Mouse (Mus musculus): ENCODE results near the gene Dock9. TPM values are rescaled to one million over a fixed set of nuclear protein-coding genes. Genes with fewer than 3 reads are reported as not detected.

Dock9 gene
- polyA plus RNA-seq, 1 experiment from 2014 or later, result 9.7 TPM

- no peaks in the 10 kb centered on the region for H3K4me1 ChIP-seq
- 84% methylated on average over 3 of the region's 3 CpGs for WGBS
- H3K9me3 ChIP-seq (replicated peaks), result no peaks in the 10 kb centered on the region
- no peak for ATAC-seq (ENCODE audit: low FRiP score)
- no peak overlapping the region for H3K4me3 ChIP-seq (replicated peaks)
- no peak overlapping the region for H3K4me2 ChIP-seq
- H3K9ac ChIP-seq (replicated peaks), result no peak overlapping the region
- no peaks in the 10 kb centered on the region for H3K27me3 ChIP-seq (replicated peaks)
- no peaks in the 10 kb centered on the region for H3K36me3 ChIP-seq
- no peak overlapping the region for H3K27ac ChIP-seq (replicated peaks)
These were observed 8.4 kb downstream of the Dock9 start for GRCm38 (mm10) chr14:121789273-121789672.

GRCm38 (mm10) chr14:121788451-121788850 lies 9.2 kb downstream of the Dock9 start:
- Histone ChIP-seq H3K36me3 (no peaks in the 10 kb centered on the region), H3K4me3 (replicated peaks) (no peak overlapping the region), H3K27me3 (replicated peaks) (no peaks in the 10 kb centered on the region), H3K4me2 (no peak overlapping the region), H3K9me3 (replicated peaks) (no peaks in the 10 kb centered on the region), H3K9ac (replicated peaks) (no peak overlapping the region), H3K4me1 (no peaks in the 10 kb centered on the region), H3K27ac (replicated peaks) (no peak overlapping the region)
- WGBS, result 87% methylated on average over 6 of the region's 6 CpGs
- no peak for ATAC-seq (ENCODE audit: low FRiP score)

- ATAC-seq (ENCODE audit: low FRiP score), result no peak
- H3K9me3 ChIP-seq (replicated peaks), result no peaks in the 10 kb centered on the region
- H3K4me3 ChIP-seq (replicated peaks), result no peak overlapping the region
- no peaks in the 10 kb centered on the region for H3K27me3 ChIP-seq (replicated peaks)
- no peaks in the 10 kb centered on the region for H3K36me3 ChIP-seq
- no peak overlapping the region for H3K9ac ChIP-seq (replicated peaks)
- no peak overlapping the region for H3K27ac ChIP-seq (replicated peaks)
- H3K4me1 ChIP-seq, result no peaks in the 10 kb centered on the region
- no peak overlapping the region for H3K4me2 ChIP-seq
- 88% methylated on average over 12 of the region's 12 CpGs for WGBS
These were observed 10.2 kb downstream of the Dock9 start for GRCm38 (mm10) chr14:121787430-121787829.

GRCm38 (mm10) chr14:121786900-121787299 lies 10.7 kb downstream of the Dock9 start:
- H3K4me1 ChIP-seq, result no peaks in the 10 kb centered on the region
- no peaks in the 10 kb centered on the region for H3K36me3 ChIP-seq
- H3K27ac ChIP-seq (replicated peaks), result no peak overlapping the region
- no peaks in the 10 kb centered on the region for H3K9me3 ChIP-seq (replicated peaks)
- H3K9ac ChIP-seq (replicated peaks), result no peak overlapping the region
- 89% methylated on average over 12 of the region's 12 CpGs for WGBS
- no peaks in the 10 kb centered on the region for H3K27me3 ChIP-seq (replicated peaks)
- H3K4me2 ChIP-seq, result no peak overlapping the region
- no peak for ATAC-seq (ENCODE audit: low FRiP score)
- H3K4me3 ChIP-seq (replicated peaks), result no peak overlapping the region

GRCm38 (mm10) chr14:121785394-121785793 lies 12.2 kb downstream of the Dock9 start:
- no peak overlapping the region for H3K9ac ChIP-seq (replicated peaks)
- H3K4me1 ChIP-seq, result 0 out of 2 replicates have a peak, but pooled peaks cover 4% of the 10 kb centered on the region
- H3K27me3 ChIP-seq (replicated peaks), result no peaks in the 10 kb centered on the region
- H3K4me3 ChIP-seq (replicated peaks), result no peak overlapping the region
- no peak overlapping the region for H3K4me2 ChIP-seq
- WGBS, result 85% methylated on average over 1 of the region's 1 CpGs
- ATAC-seq (ENCODE audit: low FRiP score), result no peak
- H3K9me3 ChIP-seq (replicated peaks), result no peaks in the 10 kb centered on the region
- no peak overlapping the region for H3K27ac ChIP-seq (replicated peaks)
- no peaks in the 10 kb centered on the region for H3K36me3 ChIP-seq

- Histone ChIP-seq H3K27me3 (replicated peaks) (no peaks in the 10 kb centered on the region), H3K4me2 (no peak overlapping the region), H3K9me3 (replicated peaks) (no peaks in the 10 kb centered on the region), H3K4me1 (0 out of 2 replicates have a peak, but pooled peaks cover 4% of the 10 kb centered on the region), H3K36me3 (no peaks in the 10 kb centered on the region), H3K27ac (replicated peaks) (peak overlapping the region; percentile 11; the same call in 1 of the 2 replicates), H3K9ac (replicated peaks) (no peak overlapping the region), H3K4me3 (replicated peaks) (no peak overlapping the region)
- ATAC-seq (ENCODE audit: low FRiP score), result no peak
- 46% methylated on average over 12 of the region's 12 CpGs for WGBS
These were observed 16.6 kb downstream of the Dock9 start for GRCm38 (mm10) chr14:121780942-121781531.

GRCm38 (mm10) chr14:121780144-121780913 lies 17.3 kb downstream of the Dock9 start:
- no peak overlapping the region for H3K27ac ChIP-seq (replicated peaks)

GRCm38 (mm10) chr14:121779620-121780019 lies 18.0 kb downstream of the Dock9 start:
- H3K27me3 ChIP-seq (replicated peaks), result no peaks in the 10 kb centered on the region
- H3K4me3 ChIP-seq (replicated peaks), result no peak overlapping the region
- 0 out of 2 replicates have a peak, but pooled peaks cover 6% of the 10 kb centered on the region for H3K4me1 ChIP-seq
- no peaks in the 10 kb centered on the region for H3K9me3 ChIP-seq (replicated peaks)
- no peaks in the 10 kb centered on the region for H3K36me3 ChIP-seq
- no peak for ATAC-seq (ENCODE audit: low FRiP score)
- H3K27ac ChIP-seq (replicated peaks), result no peak overlapping the region
- 87% methylated on average over 3 of the region's 3 CpGs for WGBS
- no peak overlapping the region for H3K4me2 ChIP-seq
- H3K9ac ChIP-seq (replicated peaks), result no peak overlapping the region

More at GRCm38 (mm10) chr14:121780144-121780913, 17.3 kb downstream of the Dock9 start:
- no peak overlapping the region for H3K4me2 ChIP-seq
- WGBS, result 65% methylated on average over 11 of the region's 11 CpGs
- no peak for ATAC-seq (ENCODE audit: low FRiP score)
- no peaks in the 10 kb centered on the region for H3K36me3 ChIP-seq
- no peak overlapping the region for H3K4me3 ChIP-seq (replicated peaks)
- H3K9me3 ChIP-seq (replicated peaks), result no peaks in the 10 kb centered on the region
- H3K27me3 ChIP-seq (replicated peaks), result no peaks in the 10 kb centered on the region
- no peak overlapping the region for H3K9ac ChIP-seq (replicated peaks)
- H3K4me1 ChIP-seq, result 0 out of 2 replicates have a peak, but pooled peaks cover 4% of the 10 kb centered on the region

- Histone ChIP-seq H3K4me2 (no peak overlapping the region), H3K27me3 (replicated peaks) (no peaks in the 10 kb centered on the region), H3K4me3 (replicated peaks) (no peak overlapping the region), H3K9ac (replicated peaks) (no peak overlapping the region), H3K4me1 (0 out of 2 replicates have a peak, but pooled peaks cover 10% of the 10 kb centered on the region), H3K27ac (replicated peaks) (no peak overlapping the region), H3K36me3 (no peaks in the 10 kb centered on the region), H3K9me3 (replicated peaks) (no peaks in the 10 kb centered on the region)
- WGBS, result 80% methylated on average over 4 of the region's 4 CpGs
- ATAC-seq (ENCODE audit: low FRiP score), result no peak
These were observed 20.3 kb downstream of the Dock9 start for GRCm38 (mm10) chr14:121777279-121777831.

GRCm38 (mm10) chr14:121776749-121777148 lies 20.9 kb downstream of the Dock9 start:
- H3K36me3 ChIP-seq, result no peaks in the 10 kb centered on the region
- H3K9me3 ChIP-seq (replicated peaks), result no peaks in the 10 kb centered on the region
- ATAC-seq (ENCODE audit: low FRiP score), result no peak
- H3K27me3 ChIP-seq (replicated peaks), result no peaks in the 10 kb centered on the region
- no peak overlapping the region for H3K4me3 ChIP-seq (replicated peaks)
- H3K9ac ChIP-seq (replicated peaks), result no peak overlapping the region
- no peak overlapping the region for H3K27ac ChIP-seq (replicated peaks)
- no peak overlapping the region for H3K4me2 ChIP-seq
- WGBS, result 86% methylated on average over 4 of the region's 4 CpGs
- H3K4me1 ChIP-seq, result 0 out of 2 replicates have a peak, but pooled peaks cover 10% of the 10 kb centered on the region

GRCm38 (mm10) chr14:121762021-121762452 lies 35.6 kb downstream of the Dock9 start:
- Histone ChIP-seq H3K4me1 (peaks cover 10% of the 10 kb centered on the region), H3K9ac (replicated peaks) (no peak overlapping the region), H3K9me3 (replicated peaks) (no peaks in the 10 kb centered on the region), H3K36me3 (no peaks in the 10 kb centered on the region), H3K4me2 (no peak overlapping the region; the same call in 1 of the 2 replicates), H3K4me3 (replicated peaks) (no peak overlapping the region), H3K27me3 (replicated peaks) (no peaks in the 10 kb centered on the region), H3K27ac (replicated peaks) (0 out of 2 replicates have a peak overlapping the region, but pooled peaks have one; percentile 1)
- ATAC-seq (ENCODE audit: low FRiP score), result peak; percentile 79
- WGBS, result 18% methylated on average over 11 of the region's 11 CpGs
